Mouse (Mus musculus) heart, postnatal 0 days (tissue): ENCODE measurements around the gene Eef1a2.

Source experiments
- CTCF ChIP-seq: IDR thresholded peaks from 2 replicates; pipeline ENCODE4 v1.5.1; 2016; ENCODE audit warnings: antibody characterized with exemption, control low read depth, low read depth
- EP300 ChIP-seq: IDR thresholded peaks from 2 replicates; pipeline ENCODE4 v1.6.1; 2016; ENCODE audit warnings: antibody characterized with exemption, low read depth

DNA sequence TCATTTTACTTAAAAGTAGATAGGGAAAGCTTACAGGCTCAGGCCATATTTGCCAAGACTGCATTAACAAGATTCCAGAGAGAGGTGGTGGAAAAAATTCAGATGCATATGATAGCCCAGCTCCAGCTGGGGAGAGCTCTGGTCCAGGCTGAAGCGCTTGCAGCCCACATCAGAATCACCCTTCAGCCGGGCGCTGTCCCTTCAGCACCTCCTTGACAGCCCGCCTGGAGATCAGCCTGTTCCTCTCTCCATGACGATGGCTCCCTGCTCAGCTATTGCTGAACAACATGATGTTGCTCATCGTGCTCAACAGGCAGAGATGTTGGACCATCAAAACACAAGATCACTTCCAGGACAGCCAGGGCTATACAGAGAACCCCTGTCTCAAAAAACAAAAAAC, 19.9 kb downstream of the Eef1a2 start:
- TF ChIP-seq CTCF = no peak
- TF ChIP-seq EP300 = no peak
